Mouse (Mus musculus) left cerebral cortex, adult 2 months (tissue): ENCODE results near the gene Rnf111. TPM values are rescaled to one million over a fixed set of nuclear protein-coding genes. Genes with fewer than 3 reads are reported as not detected.
"Not testable (repeated sequence)": the region's sequence is repeated elsewhere in the genome, so short reads cannot be mapped to it uniquely, and the experiment has no call there.

Experiments
- DNase-seq, 2 experiments: peaks; one replicate each; pipeline ENCODE4 v3.0.0; 2021 to 2022; ENCODE audit warnings: low spot score in 2 of 2, mixed read lengths in 1 of 2; ENCODE audit errors: extremely low spot score in 1 of 2
- H3K27ac ChIP-seq: fragments of 200-600 bp; 2 replicates; pipeline ENCODE4 v1.8.1; 2022
- H3K4me3 ChIP-seq: fragments of 200-600 bp; 2 replicates; pipeline ENCODE4 v1.8.1; 2022
- CTCF ChIP-seq: fragments of 200-600 bp; IDR thresholded peaks from 2 replicates; pipeline ENCODE4 v1.8.1; 2022; ENCODE audit warnings: antibody characterized with exemption, mild to moderate bottlenecking, moderate library complexity
- intact Hi-C: fragments of 180-260 bp; cut with DNase I; formaldehyde crosslinking; loops from one replicate; pipeline ENCODE4 v1.15.1; 2025
- total RNA-seq, 2 experiments: library from RNA; stranded (reverse); gene quantifications; 2 replicates each; pipeline ENCODE4 v1.2.3; 2021

Gene Rnf111
- total RNA-seq, 2 experiments from 2014 or later = 40.4 to 46.2 TPM

DNA sequence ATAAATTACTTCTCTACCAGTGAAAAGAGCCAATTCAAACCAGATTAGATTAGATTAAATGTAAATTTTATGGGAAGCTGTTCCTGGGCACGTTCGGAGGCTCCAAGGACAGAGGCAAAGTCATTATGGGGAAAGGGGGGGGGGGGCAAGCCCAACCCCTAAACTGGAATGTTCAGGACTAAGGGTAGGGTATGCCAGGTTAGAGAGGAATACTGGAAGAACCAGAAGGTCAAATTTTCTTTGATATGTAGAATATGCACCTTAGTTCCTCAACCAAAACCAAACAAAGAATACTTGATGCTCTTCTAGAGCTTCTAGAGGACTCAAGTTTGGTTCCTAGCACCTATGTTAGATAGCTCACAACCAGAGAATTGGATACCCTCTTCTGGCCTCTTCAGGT lies 16.1 kb downstream of the Rnf111 start:
- no peak for DNase-seq
- no peak for TF ChIP-seq CTCF
- no peak overlapping the region for H3K4me3 ChIP-seq
- no peak overlapping the region for H3K27ac ChIP-seq
- intact Hi-C loops = no loop called here

DNA sequence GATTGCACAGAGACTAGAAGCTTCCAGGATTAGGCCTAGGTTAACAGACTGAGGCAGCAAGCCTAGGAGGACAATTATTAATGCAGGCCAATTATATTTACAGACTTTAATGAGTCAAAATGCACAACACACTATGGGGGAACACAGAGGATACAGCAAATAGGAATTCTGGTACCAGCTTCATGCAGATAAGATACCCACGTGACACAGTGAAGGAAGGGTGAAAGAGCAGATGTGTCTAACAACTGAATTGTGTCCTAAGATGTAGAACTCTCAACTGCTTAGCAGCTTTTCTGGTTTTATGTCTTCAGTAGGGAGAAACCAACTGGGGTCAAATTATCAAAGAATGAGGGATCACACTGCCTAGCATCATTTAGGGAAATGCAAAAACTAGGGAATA lies 17.7 kb downstream of the Rnf111 start:
- no peak for TF ChIP-seq CTCF
- intact Hi-C loops = no loop called here
- DNase-seq = no peak
- H3K27ac ChIP-seq = no peak overlapping the region
- no peak overlapping the region for H3K4me3 ChIP-seq

DNA sequence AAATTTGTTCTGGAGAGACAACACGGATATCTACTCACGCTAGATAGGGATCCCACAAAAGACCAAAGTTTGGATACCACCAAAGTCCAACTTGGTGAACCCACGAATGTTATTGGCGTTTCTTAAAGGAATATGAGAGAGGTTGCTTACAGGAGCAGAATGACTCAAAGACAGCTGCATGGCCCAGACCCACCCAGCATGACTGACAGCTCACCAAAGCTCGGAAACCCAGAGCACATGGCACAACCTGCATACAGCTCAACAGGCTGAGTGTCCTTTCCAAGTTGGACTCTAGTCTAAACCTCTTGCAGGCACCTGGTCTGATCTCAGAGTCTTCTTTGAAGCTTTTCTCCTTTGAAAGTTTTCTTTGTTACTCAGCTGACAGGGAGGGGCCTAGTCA lies 20.0 kb downstream of the Rnf111 start:
- DNase-seq = no peak
- TF ChIP-seq CTCF = no peak
- H3K27ac ChIP-seq = no peak overlapping the region
- no peak overlapping the region for H3K4me3 ChIP-seq
- intact Hi-C loops = no loop called here

DNA sequence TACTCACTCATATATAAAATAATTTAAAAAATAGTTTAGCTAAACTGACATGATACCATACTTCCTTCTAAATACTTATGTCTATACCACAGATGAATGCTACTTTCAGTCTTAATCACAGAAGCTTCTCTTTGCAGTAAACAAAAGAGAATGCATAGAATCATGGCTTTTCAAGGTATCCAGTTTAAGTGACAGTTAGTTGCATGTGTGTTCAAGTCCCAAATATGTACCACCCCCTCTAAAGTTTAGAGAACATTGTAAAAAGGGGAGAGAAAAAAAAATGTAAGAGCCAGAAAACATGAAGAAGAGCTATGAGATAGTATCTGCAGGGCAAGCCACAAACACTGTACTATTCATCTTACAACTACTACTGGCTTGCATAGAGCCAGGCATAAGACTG lies 21.7 kb downstream of the Rnf111 start:
- no peak for TF ChIP-seq CTCF
- H3K27ac ChIP-seq = no peak overlapping the region
- H3K4me3 ChIP-seq = no peak overlapping the region
- intact Hi-C loops = no loop called here
- DNase-seq = no peak

DNA sequence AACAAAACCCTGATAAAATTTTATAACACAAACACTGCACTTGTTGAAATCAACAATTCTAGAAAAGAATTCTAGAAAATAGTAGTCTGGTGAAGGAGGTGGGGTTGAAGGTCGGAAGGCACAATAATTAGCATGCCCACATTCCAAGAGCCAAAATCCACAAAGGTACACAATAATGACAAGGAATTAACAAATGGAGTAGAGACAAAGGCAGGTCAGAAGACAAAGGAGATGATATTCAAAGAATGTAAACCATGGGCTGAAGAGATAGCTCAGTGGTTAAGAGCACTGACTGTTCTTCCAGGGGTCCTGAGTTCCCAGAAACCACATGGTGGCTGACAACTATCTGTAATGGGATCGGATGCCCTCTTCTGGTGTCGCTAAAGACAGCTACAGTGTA lies 26.3 kb downstream of the Rnf111 start:
- no peak overlapping the region for H3K27ac ChIP-seq
- DNase-seq = no peak
- intact Hi-C loops = no loop called here
- no peak overlapping the region for H3K4me3 ChIP-seq
- TF ChIP-seq CTCF = no peak

DNA sequence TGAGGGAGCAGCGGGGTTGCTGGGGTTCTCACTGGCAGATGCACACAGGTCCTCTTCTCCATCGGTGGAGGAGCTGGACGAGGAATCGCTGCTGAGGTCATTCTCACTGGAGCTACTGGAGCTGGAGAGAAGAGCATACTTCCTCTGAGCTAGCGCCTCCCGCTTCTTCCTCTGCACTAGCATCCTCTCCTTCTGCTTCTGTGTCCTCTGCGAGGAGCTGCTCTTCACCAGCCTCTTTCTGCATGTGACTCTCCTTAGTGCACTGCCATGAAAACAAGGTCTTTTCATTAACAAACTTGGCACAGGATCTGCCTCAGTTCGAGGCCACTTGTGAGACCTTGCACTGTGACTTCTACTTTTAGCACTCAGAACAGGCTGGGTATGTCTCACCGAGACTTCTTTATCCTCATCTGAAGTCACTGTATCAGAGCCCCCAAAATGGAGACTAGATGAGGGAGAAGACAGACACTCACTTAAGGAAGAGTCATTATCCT lies 27.7 kb downstream of the Rnf111 start:
- intact Hi-C loops = no loop called here
- no peak for TF ChIP-seq CTCF
- H3K4me3 ChIP-seq = no peak overlapping the region
- DNase-seq = no peak
- H3K27ac ChIP-seq = no peak overlapping the region

DNA sequence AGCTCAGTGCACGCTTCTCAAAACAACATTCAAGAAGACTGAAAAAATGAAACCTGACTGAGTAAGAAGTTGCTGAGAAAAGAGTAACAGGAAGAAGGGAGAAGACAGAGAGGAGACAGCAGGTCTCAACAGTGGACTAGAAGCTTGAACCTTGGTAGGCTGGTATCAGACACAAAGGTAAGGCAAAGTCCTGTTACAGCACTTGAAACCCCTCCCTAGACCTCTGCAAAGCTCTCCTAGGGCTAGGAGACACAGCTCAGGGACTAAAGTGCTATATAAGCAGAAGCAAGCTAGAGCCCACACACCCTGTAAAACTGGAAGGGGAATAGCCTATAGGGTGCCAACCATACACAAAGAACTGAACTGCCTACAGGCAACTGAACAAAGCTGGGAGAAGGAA lies 30.1 kb downstream of the Rnf111 start:
- TF ChIP-seq CTCF = no peak
- Histone ChIP-seq H3K4me3 (no peak overlapping the region), H3K27ac (no peak overlapping the region)
- intact Hi-C loops = no loop called here
- DNase-seq = no peak

DNA sequence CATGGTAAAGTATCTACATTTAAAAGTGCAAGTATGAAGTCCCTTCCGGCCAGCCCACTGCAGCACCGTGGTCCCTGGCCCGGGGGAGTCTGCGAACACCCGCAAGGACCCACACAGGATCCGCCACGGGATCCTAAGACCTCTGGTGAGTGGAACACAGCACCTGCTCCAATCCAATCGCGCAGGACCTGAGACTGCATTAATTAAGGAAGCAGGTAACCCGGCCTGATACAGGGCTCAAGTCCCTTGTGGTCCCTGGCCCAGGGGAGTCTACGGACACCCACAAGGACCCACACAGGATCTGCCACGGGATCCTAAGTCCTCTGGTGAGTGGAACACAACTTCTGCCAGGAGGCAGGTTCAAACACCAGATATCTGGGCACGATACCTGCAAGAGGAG lies 40.4 kb downstream of the Rnf111 start:
- H3K27ac ChIP-seq, DNase-seq, H3K4me3 ChIP-seq, intact Hi-C loops: not testable (repeated sequence)

DNA sequence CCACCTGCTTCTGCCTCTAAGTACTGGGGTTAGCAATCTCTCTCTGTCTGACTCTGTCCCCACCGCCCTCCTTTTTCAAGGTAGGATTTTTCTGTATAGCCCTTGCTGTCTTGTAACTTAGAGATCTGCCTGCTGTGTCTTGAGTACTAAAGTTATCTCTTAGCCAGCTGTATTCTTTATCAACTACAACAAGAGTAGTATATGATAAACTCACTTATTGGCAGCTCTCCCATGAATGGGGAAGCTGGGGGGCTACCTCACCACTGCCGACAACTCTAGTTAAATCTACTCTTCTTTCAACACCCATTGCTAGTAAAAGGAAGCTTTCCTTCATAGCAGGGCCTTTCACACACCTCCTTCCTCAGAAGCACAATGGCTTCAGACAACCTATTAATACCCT lies 51.2 kb downstream of the Rnf111 start:
- no peak overlapping the region for H3K27ac ChIP-seq
- no peak for TF ChIP-seq CTCF
- intact Hi-C loops = no loop called here
- DNase-seq = no peak
- no peak overlapping the region for H3K4me3 ChIP-seq

DNA sequence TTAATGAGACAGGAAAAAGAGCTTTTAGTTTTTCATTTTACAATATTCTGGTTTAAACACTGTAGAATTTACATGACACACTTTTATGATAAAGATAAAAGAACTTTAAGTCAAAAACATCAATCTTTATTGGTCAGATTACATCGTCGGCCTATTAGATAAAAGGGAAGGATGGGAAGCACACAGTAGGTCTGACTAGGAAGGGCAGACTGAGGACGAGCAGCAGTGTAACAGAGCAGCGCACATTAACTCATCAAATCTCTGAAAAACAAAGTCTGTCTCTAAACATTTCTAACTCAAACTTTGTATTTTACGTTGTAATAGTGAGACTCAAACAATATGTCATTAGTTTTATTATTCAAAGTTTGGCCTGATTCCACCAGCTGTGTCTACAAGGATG lies 54.5 kb downstream of the Rnf111 start:
- intact Hi-C loops = no loop called here
- H3K4me3 ChIP-seq = no peak overlapping the region
- TF ChIP-seq CTCF = no peak
- no peak overlapping the region for H3K27ac ChIP-seq
- DNase-seq = no peak

DNA sequence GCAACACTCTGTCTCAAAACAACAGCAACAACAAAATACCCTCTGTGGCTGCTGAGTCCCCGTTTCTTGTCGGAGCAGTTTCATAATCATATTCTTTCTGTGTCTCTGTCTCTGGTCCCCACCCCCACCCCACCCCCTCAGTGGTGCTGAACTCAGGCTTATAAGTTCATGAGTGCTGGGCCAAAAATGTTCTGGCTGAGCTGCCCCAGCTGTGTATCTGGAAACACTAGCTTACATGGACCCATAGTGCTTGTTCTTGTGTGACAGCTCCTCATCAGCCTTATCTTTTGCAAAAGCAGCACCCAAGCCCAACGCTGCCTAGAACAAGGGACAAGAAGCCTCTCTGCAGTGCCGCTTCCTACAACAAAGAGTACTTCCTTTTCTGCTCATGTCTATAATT lies 63.6 kb downstream of the Rnf111 start:
- TF ChIP-seq CTCF = no peak
- intact Hi-C loops = no loop called here
- no peak for DNase-seq
- Histone ChIP-seq H3K27ac (no peak overlapping the region), H3K4me3 (no peak overlapping the region)

DNA sequence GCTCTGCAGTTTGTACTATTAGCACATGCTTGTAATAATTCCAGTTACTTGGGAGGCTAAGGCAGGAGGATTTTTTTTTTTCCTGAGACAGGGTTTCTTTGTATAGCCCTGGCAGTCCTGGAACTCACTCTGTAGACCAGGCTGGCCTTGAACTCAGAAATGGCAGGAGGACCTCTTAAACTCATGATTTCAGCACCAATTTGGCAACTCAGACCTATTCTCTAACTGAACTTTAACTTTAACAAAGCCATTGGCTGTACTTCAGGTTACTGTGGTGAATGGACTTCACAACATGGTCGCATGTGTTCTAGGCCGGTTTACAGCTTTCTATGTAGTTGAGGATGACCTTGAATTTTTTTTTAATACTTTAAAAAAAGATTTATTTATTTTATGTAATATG lies 80.9 kb downstream of the Rnf111 start:
- intact Hi-C loops = no loop called here
- Histone ChIP-seq H3K4me3 (no peak overlapping the region), H3K27ac (no peak overlapping the region)
- TF ChIP-seq CTCF = no peak
- no peak for DNase-seq

DNA sequence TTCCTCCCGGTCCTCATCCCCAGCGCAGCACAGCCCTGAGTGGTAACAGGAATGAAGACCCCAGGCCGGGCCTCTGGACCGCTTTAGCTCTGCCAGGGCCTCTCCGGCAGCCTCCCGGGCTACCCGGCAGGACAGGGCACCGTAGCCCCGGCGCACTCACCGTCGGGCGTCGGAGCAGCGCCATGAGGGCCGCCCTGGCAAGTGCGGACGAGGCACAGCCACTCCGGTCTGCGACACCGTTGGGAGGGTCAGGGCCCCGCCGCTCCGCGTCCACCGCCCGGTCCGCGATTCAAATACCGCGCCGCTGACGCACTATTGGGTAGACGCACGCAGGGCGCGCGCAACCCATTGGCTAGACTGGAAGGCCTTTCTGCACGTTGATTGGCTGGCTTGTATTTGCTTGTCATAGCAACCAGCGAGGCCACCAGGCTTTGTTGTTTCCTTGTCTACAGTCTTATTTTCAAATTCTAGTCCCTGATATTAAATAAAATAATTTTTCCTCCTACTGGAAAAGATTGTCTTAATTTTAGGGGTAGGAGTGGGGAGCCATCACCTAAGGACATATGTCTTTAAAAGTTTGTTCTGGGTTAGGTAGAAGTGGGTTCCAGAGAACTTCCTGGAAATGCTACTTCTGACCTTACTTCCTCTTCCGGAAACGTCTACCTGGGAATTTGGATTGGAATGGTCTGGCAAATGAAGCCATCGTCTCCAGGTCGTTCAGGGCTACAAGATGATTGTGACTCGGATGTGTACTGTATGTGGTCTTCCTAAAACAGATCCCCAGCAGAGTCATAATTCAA lies 82.1 kb downstream of the Rnf111 start, which contains the start of gene Ccnb2:
TSS of gene Ccnb2 (minus strand) at position 291 of the 800 bp plus-strand sequence.
- no peak within 1 kb of the TSS for H3K27ac ChIP-seq
- TF ChIP-seq CTCF = no peak; the same call in 1 of the 2 replicates
- peak; percentile 74 to 79 for DNase-seq
- intact Hi-C loops = no loop called here
- H3K4me3 ChIP-seq = peak within 1 kb of the TSS; percentile 36
